Mouse (Mus musculus) cerebellum, adult 2 months (tissue): ENCODE measurements around the gene Rab4b. TPM values are rescaled to one million over a fixed set of nuclear protein-coding genes. Genes with fewer than 3 reads are reported as not detected.

ENCODE experiments used
- DNase-seq, 2 experiments: peaks; one replicate each; pipeline ENCODE4 v3.0.0; 2021
- H3K27ac ChIP-seq: fragments of 200-500 bp; 2 replicates; pipeline ENCODE4 v1.5.1; 2012; ENCODE audit warnings: low read length, control low read depth, inconsistent platforms; ENCODE audit not compliant: insufficient read depth
- H3K27me3 ChIP-seq: fragments of 200-500 bp; 2 replicates; pipeline ENCODE4 v1.6.1; 2012; ENCODE audit warnings: inconsistent platforms, mild to moderate bottlenecking, low read length, moderate library complexity; ENCODE audit not compliant: control insufficient read depth, insufficient read depth
- H3K4me1 ChIP-seq: fragments of 200-500 bp; 2 replicates; pipeline ENCODE4 v1.6.1; 2011; ENCODE audit warnings: low read length; ENCODE audit not compliant: control insufficient read depth, insufficient read depth
- H3K4me3 ChIP-seq: fragments of 200-500 bp; replicated peaks from 2 replicates; pipeline ENCODE3; 2011; ENCODE audit warnings: mild to moderate bottlenecking, low read depth, low read length, control low read depth; ENCODE audit not compliant: insufficient read depth
- CTCF ChIP-seq: fragments of 200-500 bp; IDR thresholded peaks from 2 replicates; pipeline ENCODE4 v1.5.1; 2011; ENCODE audit warnings: low read depth, mild to moderate bottlenecking, control low read depth, low read length, moderate library complexity, borderline replicate concordance; ENCODE audit not compliant: insufficient read depth
- POLR2A ChIP-seq: fragments of 200-500 bp; IDR thresholded peaks from 2 replicates; pipeline ENCODE4 v1.6.1; 2011; ENCODE audit warnings: low read length, control low read depth, borderline replicate concordance; ENCODE audit not compliant: insufficient read depth
- WGBS: fragments of 180-500 bp; shearing (Covaris S2); methylation state at CpG from one replicate; pipeline ENCODE4 v1.1.7; 2018; 5-methylcytosine and 5-hydroxymethylcytosine counted together
- polyA plus RNA-seq: library from polyadenylated mRNA; depleted of rRNA; stranded (reverse); fragments of >200 nt; gene quantifications from 2 replicates; pipeline ENCODE4 v1.2.3, GENCODE M21; 2012; rRNA removed

Rab4b gene
- polyA plus RNA-seq, 1 experiment, result 176 TPM

DNA sequence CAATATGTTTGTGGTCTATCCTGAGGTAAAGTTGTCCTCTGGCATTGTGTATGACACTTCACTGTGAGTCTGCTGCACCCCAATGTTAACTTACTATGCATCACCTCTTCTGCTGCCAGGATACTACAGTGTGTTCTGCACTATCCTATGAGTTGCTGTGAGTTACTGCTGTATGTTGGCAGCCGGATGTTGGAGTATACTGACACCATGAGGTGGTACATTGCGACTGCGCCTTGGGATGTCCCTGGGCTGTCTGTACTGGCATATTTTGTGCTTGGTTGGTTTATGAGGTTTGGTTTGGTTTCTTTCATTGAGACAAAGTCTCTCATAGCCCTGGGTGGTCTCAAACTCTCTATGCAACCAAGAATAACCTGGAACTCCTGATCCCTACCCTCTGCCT, 50.5 kb downstream of the Rab4b start:
- DNase-seq, result no peak
- whole genome bisulfite sequencing, result 48% methylated on average over 3 of the region's 3 CpGs
- TF ChIP-seq POLR2A, result no peak
- TF ChIP-seq CTCF, result peak; percentile 42; the same call in 1 of the 2 replicates

DNA sequence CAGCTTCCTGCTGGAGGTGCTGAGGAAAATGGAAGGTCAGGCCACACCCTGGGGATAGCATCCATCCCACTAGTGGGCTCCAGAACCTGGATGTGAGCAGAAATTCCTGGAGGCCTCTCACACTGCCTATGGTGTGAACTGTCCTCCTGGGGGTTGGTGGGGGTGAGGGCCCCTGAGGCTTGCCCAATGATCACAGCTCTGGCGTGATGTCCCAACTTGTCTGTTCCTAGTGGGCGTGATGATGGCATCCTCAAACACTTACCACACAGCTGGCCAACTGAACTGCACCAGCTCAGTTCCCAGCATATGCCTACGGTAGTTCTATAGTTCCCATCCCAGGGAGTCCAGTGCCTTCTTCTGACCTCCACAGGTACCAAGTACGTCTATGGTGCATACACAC, 53.7 kb downstream of the Rab4b start:
- no peak for DNase-seq
- no peak overlapping the region for H3K4me3 ChIP-seq
- H3K27me3 ChIP-seq, result no peaks in the 10 kb centered on the region
- H3K4me1 ChIP-seq, result no peaks in the 10 kb centered on the region
- 65% methylated on average over 4 of the region's 4 CpGs for WGBS
- no peak overlapping the region for H3K27ac ChIP-seq
- TF ChIP-seq CTCF (no peak), POLR2A (no peak)

More for the DNA sequence above, 50.5 kb downstream of the Rab4b start:
- Histone ChIP-seq H3K27me3 (no peaks in the 10 kb centered on the region), H3K4me3 (no peak overlapping the region), H3K27ac (no peak overlapping the region), H3K4me1 (no peaks in the 10 kb centered on the region)

DNA sequence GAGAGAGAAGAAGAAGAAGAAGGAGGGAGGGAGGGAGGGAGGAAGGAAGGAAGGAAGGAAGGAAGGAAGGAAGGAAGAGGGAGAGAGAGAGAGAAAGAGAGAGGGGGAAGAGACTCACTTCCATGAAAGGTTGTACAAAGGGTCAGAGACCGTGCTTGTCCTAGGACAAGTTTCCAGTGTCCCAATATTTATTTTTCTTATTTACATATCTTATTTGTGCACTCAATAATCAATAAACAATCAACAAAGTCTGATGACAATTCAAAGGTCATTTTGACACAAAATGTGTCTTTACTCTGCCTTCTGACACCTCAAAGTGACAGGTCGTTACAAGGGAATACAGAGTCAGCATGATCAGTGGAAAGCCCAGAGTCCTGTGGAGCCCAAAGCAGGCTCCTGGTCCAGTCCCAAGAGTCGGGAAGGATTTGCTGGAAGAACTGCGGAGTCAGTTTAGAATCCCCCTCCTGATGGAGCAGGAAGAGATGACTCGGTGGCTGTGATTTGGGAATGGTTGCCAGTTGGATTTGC, 54.3 kb downstream of the Rab4b start:
- H3K27ac ChIP-seq, result no peak overlapping the region
- no peaks in the 10 kb centered on the region for H3K4me1 ChIP-seq
- TF ChIP-seq CTCF, result no peak
- no peak for TF ChIP-seq POLR2A
- H3K27me3 ChIP-seq, result no peaks in the 10 kb centered on the region
- 50% methylated on average over 5 of the region's 5 CpGs for WGBS
- H3K4me3 ChIP-seq, result no peak overlapping the region
- no peak for DNase-seq

DNA sequence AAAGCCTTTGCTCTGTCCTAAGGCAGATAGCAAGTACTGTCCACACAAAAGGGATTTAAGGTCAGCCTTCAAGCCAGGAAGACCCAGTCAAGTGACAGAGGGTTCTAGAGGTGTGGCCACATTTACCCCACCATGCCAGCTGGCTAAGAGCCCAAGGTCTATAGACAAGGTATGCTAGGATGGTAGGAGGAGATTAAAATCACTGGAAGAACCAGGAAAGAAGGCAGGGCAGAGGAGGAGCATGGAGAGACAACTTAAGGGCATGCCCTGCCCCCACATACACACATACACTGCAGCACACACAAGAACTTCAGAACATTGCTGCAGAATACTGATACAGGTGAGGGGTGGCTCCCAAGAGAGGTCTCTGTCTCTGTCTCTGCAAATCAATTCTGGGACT, 59.0 kb downstream of the Rab4b start, which contains the start of gene Cyp2f2:
Gene Cyp2f2, plus strand, starts transcription at position 234 of the 400 bp plus-strand sequence.
- Histone ChIP-seq H3K27me3 (no peaks in the 10 kb centered on the region), H3K27ac (no peak within 1 kb of the TSS), H3K4me1 (no peaks in the 10 kb centered on the region), H3K4me3 (no peak within 1 kb of the TSS)
- TF ChIP-seq POLR2A (no peak), CTCF (no peak)
- DNase-seq, result no peak

Other genes starting within 250 kb of the Rab4b start
- gene Cyp2a22, start 239.5 kb downstream of the Rab4b start, polyA plus RNA-seq, result not detected in 2 replicates
- gene Cyp2a12, start 149.8 kb downstream of the Rab4b start, polyA plus RNA-seq, result not detected in 2 replicates
- gene Cyp2f2, start 59.0 kb downstream of the Rab4b start, polyA plus RNA-seq, result 0.10 and 0.73 TPM in 2 replicates
- not detected in 2 replicates for gene Cyp2t4, start 25.2 kb downstream of the Rab4b start, polyA plus RNA-seq
- 115 and 120 TPM in 2 replicates for gene Egln2, start 12.1 kb downstream of the Rab4b start, polyA plus RNA-seq
- gene Gm21983, start 2.2 kb upstream of the Rab4b start, polyA plus RNA-seq, result not detected in 2 replicates
- gene Mia, start 2.3 kb upstream of the Rab4b start, polyA plus RNA-seq, result 11.2 and 16.9 TPM in 2 replicates
- 17.9 and 18.8 TPM in 2 replicates for gene BC024978, start 16.9 kb upstream of the Rab4b start, polyA plus RNA-seq
- 158 and 173 TPM in 2 replicates for gene Snrpa, start 17.4 kb upstream of the Rab4b start, polyA plus RNA-seq
- 12.4 and 13.2 TPM in 2 replicates for gene Itpkc, start 49.8 kb upstream of the Rab4b start, polyA plus RNA-seq
- gene Coq8b, start 54.1 kb upstream of the Rab4b start, polyA plus RNA-seq, result 20.8 and 23.9 TPM in 2 replicates
- 56.7 and 64.1 TPM in 2 replicates for gene Numbl, start 79.5 kb upstream of the Rab4b start, polyA plus RNA-seq
- gene Ltbp4, start 158.8 kb upstream of the Rab4b start, polyA plus RNA-seq, result 26.9 and 28.2 TPM in 2 replicates
- gene Shkbp1, start 177.1 kb upstream of the Rab4b start, polyA plus RNA-seq, result 41.6 and 43.7 TPM in 2 replicates
- gene Gm20479, start 178.5 kb upstream of the Rab4b start, polyA plus RNA-seq, result 0.38 TPM in 1 of 2 replicates, not detected in the other